Mouse (Mus musculus): ENCODE measurements at regions not wholly inside any gene's neighbourhood (a gene's known extent, or its start where the extent isn't known, plus 50 kb on each side); places are given as distances from the start of the nearest gene placed in this dataset. TPM values are rescaled to one million over a fixed set of nuclear protein-coding genes. Genes with fewer than 3 reads are reported as not detected.
"Not testable (repeated sequence)": the region's sequence is repeated elsewhere in the genome, so short reads cannot be mapped to it uniquely, and the experiment has no call there.

DNA sequence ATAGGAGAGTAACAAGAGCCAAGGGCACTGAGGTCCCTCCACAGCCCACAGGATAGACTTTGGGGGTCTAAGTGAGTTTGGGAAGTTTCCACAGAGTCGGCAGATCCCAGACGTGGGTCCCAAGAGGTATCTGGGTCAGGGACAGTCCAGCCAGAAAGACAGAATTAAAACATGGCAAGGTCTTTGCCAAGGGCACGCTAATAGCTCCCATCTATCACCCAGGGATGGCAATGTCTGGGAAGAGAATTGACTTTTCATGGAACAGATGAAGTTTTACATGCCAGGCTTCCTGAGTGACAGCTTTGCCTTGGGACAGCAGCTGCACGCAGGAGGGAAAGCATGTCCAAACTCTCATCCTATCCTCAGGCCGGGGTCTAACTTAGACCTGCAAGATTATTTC, 563.5 kb downstream of the Gm10330 start:
- not testable (repeated sequence) for H3K27ac ChIP-seq (ENCODE audit: low read depth, low read length); H3K9ac ChIP-seq (ENCODE audit: low read depth, low read length); H3K4me2 ChIP-seq (replicated peaks; ENCODE audit: low read depth); H3K4me1 ChIP-seq (replicated peaks; ENCODE audit: control insufficient read depth, insufficient read depth, low read length); H3K36me3 ChIP-seq (ENCODE audit: control insufficient read depth, insufficient read depth); H3K9me3 ChIP-seq (ENCODE audit: control insufficient read depth); ATAC-seq; H3K27me3 ChIP-seq (replicated peaks; ENCODE audit: control insufficient read depth, insufficient read depth, low read length); H3K4me3 ChIP-seq (ENCODE audit: low read depth, low read length)
- WGBS = 70% methylated on average over 1 of the region's 5 CpGs

DNA sequence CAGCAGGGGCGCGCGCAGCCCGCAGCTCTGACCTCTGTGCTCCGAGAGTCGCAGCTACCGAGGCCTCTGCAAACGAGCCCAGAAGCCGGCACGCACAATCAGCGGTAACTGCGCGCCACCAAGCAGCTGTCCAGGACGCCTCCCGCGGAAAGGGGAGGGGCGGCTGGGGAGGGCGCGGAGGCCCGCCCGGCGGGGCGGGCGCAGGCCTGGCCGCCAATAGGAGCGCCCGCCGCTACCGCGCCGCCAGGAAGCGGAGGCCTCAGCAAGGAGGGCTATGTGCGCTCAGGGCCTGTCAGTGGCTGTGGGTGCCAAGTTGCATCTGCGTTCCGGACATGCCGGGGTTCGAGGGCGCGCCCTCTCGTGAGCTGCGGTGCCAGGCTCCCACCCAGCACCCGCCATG, 590.5 kb downstream of the Gm10330 start:
- Histone ChIP-seq H3K4me2 (replicated peaks; ENCODE audit: low read depth) (peak overlapping the region; percentile 70), H3K4me3 (ENCODE audit: low read depth, low read length) (peak overlapping the region; percentile 37)
- 2% methylated on average over 42 of the region's 42 CpGs for WGBS
- H3K4me1 ChIP-seq (replicated peaks; ENCODE audit: control insufficient read depth, insufficient read depth, low read length); H3K36me3 ChIP-seq (ENCODE audit: control insufficient read depth, insufficient read depth); H3K9me3 ChIP-seq (ENCODE audit: control insufficient read depth); H3K27ac ChIP-seq (ENCODE audit: low read depth, low read length); H3K9ac ChIP-seq (ENCODE audit: low read depth, low read length); H3K27me3 ChIP-seq (replicated peaks; ENCODE audit: control insufficient read depth, insufficient read depth, low read length): not testable (repeated sequence)
- peak; percentile 74 for ATAC-seq

DNA sequence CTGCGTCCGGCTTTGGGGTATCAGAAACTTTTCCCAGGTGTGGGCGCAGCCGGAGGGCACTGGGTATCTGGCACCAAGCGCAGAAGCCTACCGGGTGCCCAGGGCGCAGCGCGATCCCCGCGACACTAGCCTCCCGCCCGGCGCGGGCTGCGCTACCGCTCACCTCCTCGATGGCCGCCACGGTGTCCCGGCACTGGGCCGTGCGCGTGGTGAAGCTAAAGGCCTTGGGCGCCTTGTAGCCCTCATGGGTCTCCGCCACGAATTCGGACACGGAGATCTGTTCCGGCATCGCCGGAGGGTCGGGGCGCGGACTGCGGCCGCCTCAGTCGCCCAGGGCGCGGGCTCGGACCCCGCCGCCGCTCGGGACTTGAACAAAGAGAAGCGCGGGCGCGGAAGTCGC, 591.0 kb downstream of the Gm10330 start:
- not testable (repeated sequence) for H3K9ac ChIP-seq (ENCODE audit: low read depth, low read length)

More for the DNA sequence above, 591.0 kb downstream of the Gm10330 start:
- H3K27me3 ChIP-seq (replicated peaks; ENCODE audit: control insufficient read depth, insufficient read depth, low read length); H3K27ac ChIP-seq (ENCODE audit: low read depth, low read length); ATAC-seq; H3K36me3 ChIP-seq (ENCODE audit: control insufficient read depth, insufficient read depth); H3K4me1 ChIP-seq (replicated peaks; ENCODE audit: control insufficient read depth, insufficient read depth, low read length); H3K9me3 ChIP-seq (ENCODE audit: control insufficient read depth): not testable (repeated sequence)
- H3K4me2 ChIP-seq (replicated peaks; ENCODE audit: low read depth) = peak overlapping the region; percentile 70
- peak overlapping the region; percentile 37 for H3K4me3 ChIP-seq (ENCODE audit: low read depth, low read length)
- 1% methylated on average over 44 of the region's 50 CpGs for WGBS

Small RNA genes in the stretch of these regions (microRNA-seq; reads per million reads assigned to microRNA genes)
- gene Gm26140 = not detected

All from intestine, postnatal 0 days (tissue).